Mouse (Mus musculus) Patski (cell line): ENCODE measurements at regions not wholly inside any gene's neighbourhood (a gene's known extent, or its start where the extent isn't known, plus 50 kb on each side); places are given as distances from the start of the nearest gene placed in this dataset.

Experiments used
- ATAC-seq: fragments of 100-300 bp; one replicate; pipeline ENCODE4 v1.8.0; 2021
- CTCF ChIA-PET: fragments of 350-600 bp; sonication (Branson Sonifier 250); formaldehyde crosslinking; loops from one replicate; lab custom pipeline; 2022; ENCODE audit warnings: inconsistent platforms; lab: Charles Lee
- POLR2A ChIA-PET: fragments of 350-600 bp; sonication (Branson Sonifier 250); formaldehyde crosslinking; loops from one replicate; lab custom pipeline; 2022; ENCODE audit warnings: antibody characterized with exemption, inconsistent platforms; lab: Charles Lee
- DNase-seq: peaks from one replicate; pipeline ENCODE4 v3.0.0-alpha.2; 2011; ENCODE audit warnings: low read depth, low spot score
- H3K27me3 ChIP-seq: fragments of 371-371 bp; one replicate; pipeline ENCODE4 v1.5.1; 2021
- CTCF ChIP-seq: fragments of 100-300 bp; IDR thresholded peaks from one replicate; pipeline ENCODE4 v1.5.1; 2021
- in situ Hi-C: fragments of 300-500 bp; cut with MboI; formaldehyde crosslinking; loops from 3 replicates; pipeline ENCODE4 v1.11.1; 2018; ENCODE audit warnings: low pct_unique_long_range_greater_than_20kb, mixed read lengths

GRCm38 (mm10) chr7:77327516-77327915, 1097.8 kb downstream of the Agbl1 start:
- in situ Hi-C loops, result no loop called here
- POLR2A ChIA-PET, result no interaction called here
- no peak for DNase-seq
- no peak for TF ChIP-seq CTCF
- CTCF ChIA-PET, result interaction anchor here (0.8 to 1.9 kb wide), 2 partner anchors 12 to 30 kb away, joined by 3 to 7 read pairs; no protein-coding TSS in a partner anchor
- no peaks in the 10 kb centered on the region for H3K27me3 ChIP-seq
- no peak for ATAC-seq

GRCm38 (mm10) chr7:77338630-77339029, 1108.9 kb downstream of the Agbl1 start:
- ChIA-PET POLR2A (no interaction called here), CTCF (no interaction called here)
- H3K27me3 ChIP-seq, result no peaks in the 10 kb centered on the region
- no peak for ATAC-seq
- no peak for DNase-seq
- TF ChIP-seq CTCF, result no peak
- in situ Hi-C loops, result no loop called here
